8 mouse cellular contexts compared by ENCODE assay signal in the genomic region with DNA sequence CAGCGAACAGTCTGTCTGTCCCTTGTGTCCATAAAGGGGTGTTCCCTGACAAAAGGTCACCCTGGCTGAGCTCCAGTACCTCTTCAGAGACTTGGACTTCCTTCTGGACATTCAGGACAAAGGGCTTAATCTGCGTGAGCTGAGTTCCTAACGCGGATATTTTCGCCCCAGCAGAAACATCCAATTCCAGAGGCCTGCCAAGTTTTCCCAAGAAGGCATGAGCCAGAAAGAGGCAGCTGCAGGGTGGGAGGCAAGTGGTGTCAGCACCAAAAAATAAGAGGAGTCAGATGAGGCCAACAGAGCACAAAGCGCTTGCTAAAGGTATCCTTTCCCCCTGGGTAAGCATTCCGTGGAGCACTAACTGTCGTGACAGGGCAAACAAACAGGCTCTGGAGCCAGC.
A peak's percentile ranks its signal among the peaks of the same experiment; 100 is the strongest.
DNase-seq lines count a peak whose midpoint lies in the region; ATAC-seq and TF ChIP-seq lines count a peak whose summit lies in the region.

No protein-coding gene starts in this region.

- TF ChIP-seq CTCF in spleen, adult 2 months (IDR thresholded peaks at IDR 0.05; ENCODE audit: extremely low read depth, insufficient read depth, insufficient read length, insufficient replicate concordance), result no peak

- H3K27me3 ChIP-seq in spleen, adult 2 months (ENCODE audit: control insufficient read depth, insufficient read depth, low read length), result no peaks in the 10 kb centered on the region

- 89% methylated on average over 8 of the region's 8 CpGs for WGBS in spleen, adult 2 months

- intact Hi-C loops in heart, postnatal 25 days (cut with DNase I), result loop anchor here (5.0 kb wide), 2 partner anchors 87 to 127 kb away; no protein-coding TSS in a partner anchor

- peak overlapping the region; percentile 37; the same call in 1 of the 2 replicates for H3K27ac ChIP-seq in spleen, adult 2 months (ENCODE audit: insufficient read depth, low read length)

- no peak for ATAC-seq in activated CD4-positive, CD25-positive, alpha-beta regulatory T cell, adult 4 months

- no peak overlapping the region for H3K4me3 ChIP-seq in spleen, adult 2 months (ENCODE audit: extremely low read depth, insufficient read depth, insufficient read length)

- H3K36me3 ChIP-seq in spleen, adult 2 months (ENCODE audit: control insufficient read depth, insufficient read depth, low read length), result no peaks in the 10 kb centered on the region

- DNase-seq in layer of hippocampus, adult 11-12 months (ENCODE audit: low spot score), result peak; percentile 73
- DNase-seq in layer of hippocampus, adult 9-10 months (ENCODE audit: low spot score), result no peak
- DNase-seq in frontal cortex, adult 2 months (ENCODE audit: extremely low spot score in 1 of 2, low spot score in 1 of 2), result peak; percentile 86 to 89
- DNase-seq in heart, postnatal 25 days (ENCODE audit: low spot score), result peak; percentile 89
- peak; percentile 83 for DNase-seq in layer of hippocampus, adult 9-11 months
- peak; percentile 93 for DNase-seq in lung, postnatal 25 days (ENCODE audit: low spot score)
- peak in 1 of 2 experiments; percentile 4 for DNase-seq in spleen, adult 2 months (ENCODE audit: low read depth in 1 of 2, low spot score in 2 of 2)

- no peak for TF ChIP-seq POLR2A in spleen, adult 2 months (IDR thresholded peaks at IDR 0.05; ENCODE audit: low read depth, low read length)

- no peaks in the 10 kb centered on the region; the same call in 1 of the 2 replicates for H3K4me1 ChIP-seq in spleen, adult 2 months (ENCODE audit: control insufficient read depth, insufficient read depth, insufficient read length)
